Mouse (Mus musculus): ENCODE data around the gene Pex19. TPM values are rescaled to one million over a fixed set of nuclear protein-coding genes. Genes with fewer than 3 reads are reported as not detected.

Gene Pex19
- total and polyA plus RNA-seq, 2 experiments: 92.5 to 113 TPM

DNA sequence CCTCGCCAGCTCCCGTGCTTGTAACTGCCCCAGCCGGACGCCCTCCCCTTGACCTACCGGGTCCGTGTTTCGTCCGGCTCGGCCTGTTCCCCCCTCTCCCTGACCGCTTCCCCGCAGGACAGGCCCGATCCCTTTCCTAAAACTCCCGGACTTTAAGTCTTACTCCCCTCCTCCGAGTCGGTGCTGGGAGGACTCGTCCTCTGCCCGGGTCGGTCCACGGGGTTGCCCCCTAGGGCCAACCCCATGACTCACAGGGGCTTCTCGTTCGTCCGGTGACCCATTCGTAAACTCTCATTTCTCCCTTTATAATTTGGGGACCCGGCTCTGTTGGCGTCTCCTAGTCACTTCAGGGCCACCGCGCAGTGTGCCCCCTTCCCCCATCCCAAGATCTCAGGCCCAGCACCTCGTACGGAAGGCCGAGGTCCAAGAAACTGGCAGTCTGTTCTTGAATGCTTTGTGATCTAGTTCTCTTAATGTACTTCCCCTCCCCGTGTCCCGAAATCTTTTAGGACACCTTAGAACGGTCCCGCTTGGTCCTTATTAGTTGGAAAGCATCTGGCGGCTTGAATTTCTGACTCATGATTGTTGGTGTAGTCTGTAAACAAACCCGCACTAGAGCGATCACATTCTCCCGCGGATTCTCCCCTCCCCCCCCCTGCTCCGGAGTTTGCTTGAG is 21.9 kb downstream of the Pex19 start:
- TF ChIP-seq CTCF (IDR thresholded peaks at IDR 0.05; ENCODE audit: low read depth, low read length): no peak
- TF ChIP-seq POLR2A (IDR thresholded peaks at IDR 0.05; ENCODE audit: extremely low read depth, insufficient read depth, low read length): no peak
- Histone ChIP-seq H3K36me3 (ENCODE audit: control insufficient read depth, insufficient read depth, low read length) (peaks cover 20% of the 10 kb centered on the region), H3K4me3 (ENCODE audit: insufficient read depth, low read depth, low read length) (peak overlapping the region; percentile 93), H3K27ac (replicated peaks; ENCODE audit: insufficient read depth, low read depth, low read length) (peak overlapping the region; percentile 97), H3K27me3 (ENCODE audit: control insufficient read depth, insufficient read depth, low read length) (no peaks in the 10 kb centered on the region), H3K9ac (ENCODE audit: low read depth, low read length) (peak overlapping the region; percentile 97), H3K79me2 (ENCODE audit: control insufficient read depth, insufficient read depth, low read length) (peaks cover 22% of the 10 kb centered on the region; the same call in 1 of the 2 replicates), H3K4me1 (ENCODE audit: control insufficient read depth, insufficient read depth, low read length) (peaks cover 12% of the 10 kb centered on the region)
- WGBS: under 1% methylated on average over 37 of the region's 40 CpGs
- DNase-seq (ENCODE audit: extremely low read depth, low read depth, low spot score): peak; percentile 65

DNA sequence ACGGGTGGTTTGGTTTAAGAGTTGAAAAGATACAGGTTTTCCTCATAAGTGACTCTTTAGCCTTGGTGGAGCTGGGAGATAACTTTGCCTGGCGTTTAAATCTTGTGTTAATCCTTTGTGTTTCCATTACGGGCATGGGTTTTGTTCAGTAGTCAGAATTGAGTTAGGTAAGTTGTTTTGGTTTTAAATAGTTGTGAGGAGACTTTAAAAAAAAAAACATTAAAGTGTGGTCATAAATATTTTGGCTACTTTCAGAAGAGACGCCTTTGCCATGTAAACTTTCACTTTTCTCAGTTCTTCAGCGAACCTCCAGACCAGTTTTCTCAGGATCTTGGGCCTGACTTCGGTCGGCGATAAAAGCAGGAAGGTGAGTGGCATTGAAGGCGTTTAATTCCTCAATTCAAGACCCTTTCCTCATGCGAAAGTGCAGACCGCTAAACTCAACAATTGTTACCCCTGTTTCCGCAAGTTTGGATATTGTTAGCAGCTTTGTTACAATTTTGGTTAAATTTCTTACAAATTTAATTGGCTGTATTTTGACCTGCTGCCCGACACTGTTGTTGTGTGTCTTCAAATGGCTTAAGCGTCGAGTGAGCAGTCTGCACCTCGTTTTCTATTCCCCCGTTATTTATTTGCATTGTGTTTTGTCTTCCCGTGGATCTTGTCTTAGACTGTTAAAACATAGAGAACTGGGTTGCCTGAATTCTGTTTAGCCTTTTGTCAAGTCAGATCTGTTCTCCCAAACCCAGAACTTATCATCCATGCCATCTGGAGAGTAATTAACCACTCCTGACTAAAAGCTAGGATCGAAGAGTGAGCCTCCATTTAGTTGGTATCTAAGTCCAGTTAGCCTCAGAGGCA is 22.6 kb downstream of the Pex19 start:
- peak; percentile 49 for DNase-seq (ENCODE audit: extremely low read depth, low read depth, low spot score)
- H3K4me3 ChIP-seq (ENCODE audit: insufficient read depth, low read depth, low read length): peak overlapping the region; percentile 93
- WGBS: 6% methylated on average over 19 of the region's 19 CpGs
- H3K79me2 ChIP-seq (ENCODE audit: control insufficient read depth, insufficient read depth, low read length): peaks cover 26% of the 10 kb centered on the region; the same call in 1 of the 2 replicates
- TF ChIP-seq CTCF (IDR thresholded peaks at IDR 0.05; ENCODE audit: low read depth, low read length): no peak
- no peak for TF ChIP-seq POLR2A (IDR thresholded peaks at IDR 0.05; ENCODE audit: extremely low read depth, insufficient read depth, low read length)
- peaks cover 12% of the 10 kb centered on the region for H3K4me1 ChIP-seq (ENCODE audit: control insufficient read depth, insufficient read depth, low read length)
- peak overlapping the region; percentile 97 for H3K9ac ChIP-seq (ENCODE audit: low read depth, low read length)
- H3K27me3 ChIP-seq (ENCODE audit: control insufficient read depth, insufficient read depth, low read length): no peaks in the 10 kb centered on the region
- peak overlapping the region; percentile 97 for H3K27ac ChIP-seq (replicated peaks; ENCODE audit: insufficient read depth, low read depth, low read length)
- peaks cover 27% of the 10 kb centered on the region for H3K36me3 ChIP-seq (ENCODE audit: control insufficient read depth, insufficient read depth, low read length)

GRCm38 (mm10) chr1:172154536-172154935 is 28.0 kb downstream of the Pex19 start:
- no peak for DNase-seq (ENCODE audit: extremely low read depth, low read depth, low spot score)
- 86% methylated on average over 3 of the region's 3 CpGs for WGBS
- TF ChIP-seq POLR2A (IDR thresholded peaks at IDR 0.05; ENCODE audit: extremely low read depth, insufficient read depth, low read length) (no peak), CTCF (IDR thresholded peaks at IDR 0.05; ENCODE audit: low read depth, low read length) (no peak)
- Histone ChIP-seq H3K27me3 (ENCODE audit: control insufficient read depth, insufficient read depth, low read length) (no peaks in the 10 kb centered on the region), H3K9ac (ENCODE audit: low read depth, low read length) (no peak overlapping the region), H3K27ac (replicated peaks; ENCODE audit: insufficient read depth, low read depth, low read length) (no peak overlapping the region), H3K4me1 (ENCODE audit: control insufficient read depth, insufficient read depth, low read length) (peaks cover 19% of the 10 kb centered on the region), H3K4me3 (ENCODE audit: insufficient read depth, low read depth, low read length) (no peak overlapping the region), H3K36me3 (ENCODE audit: control insufficient read depth, insufficient read depth, low read length) (peaks cover 49% of the 10 kb centered on the region), H3K79me2 (ENCODE audit: control insufficient read depth, insufficient read depth, low read length) (peaks cover 31% of the 10 kb centered on the region; the same call in 1 of the 2 replicates)

DNA sequence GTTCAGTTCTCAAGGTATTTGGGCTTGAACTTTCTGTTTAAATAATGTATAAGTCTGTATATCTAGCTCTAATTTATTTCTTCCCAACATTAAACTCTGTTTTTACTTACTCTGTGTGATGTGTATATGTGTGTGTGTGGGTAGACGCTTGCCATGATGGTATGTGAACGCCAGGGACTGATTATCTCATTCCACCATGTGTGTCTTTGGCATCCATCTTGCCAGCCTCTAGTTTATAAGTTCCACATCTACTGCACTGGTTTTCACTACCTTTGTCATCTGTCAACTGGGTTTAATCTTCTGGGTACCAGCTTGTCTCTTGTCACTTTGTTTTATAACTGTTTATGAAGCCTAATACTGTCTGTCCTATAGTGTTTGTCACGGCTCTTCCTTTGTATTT is 29.0 kb downstream of the Pex19 start:
- no peaks in the 10 kb centered on the region for H3K27me3 ChIP-seq (ENCODE audit: control insufficient read depth, insufficient read depth, low read length)
- peaks cover 28% of the 10 kb centered on the region; the same call in 1 of the 2 replicates for H3K79me2 ChIP-seq (ENCODE audit: control insufficient read depth, insufficient read depth, low read length)
- no peak overlapping the region for H3K27ac ChIP-seq (replicated peaks; ENCODE audit: insufficient read depth, low read depth, low read length)
- no peak for DNase-seq (ENCODE audit: extremely low read depth, low read depth, low spot score)
- TF ChIP-seq CTCF (IDR thresholded peaks at IDR 0.05; ENCODE audit: low read depth, low read length) (no peak), POLR2A (IDR thresholded peaks at IDR 0.05; ENCODE audit: extremely low read depth, insufficient read depth, low read length) (no peak)
- 95% methylated on average over 3 of the region's 3 CpGs for WGBS
- H3K9ac ChIP-seq (ENCODE audit: low read depth, low read length): no peak overlapping the region
- H3K36me3 ChIP-seq (ENCODE audit: control insufficient read depth, insufficient read depth, low read length): peaks cover 44% of the 10 kb centered on the region
- H3K4me3 ChIP-seq (ENCODE audit: insufficient read depth, low read depth, low read length): no peak overlapping the region
- peaks cover 17% of the 10 kb centered on the region for H3K4me1 ChIP-seq (ENCODE audit: control insufficient read depth, insufficient read depth, low read length)

GRCm38 (mm10) chr1:172159970-172160369 is 33.4 kb downstream of the Pex19 start:
- H3K27ac ChIP-seq (replicated peaks; ENCODE audit: insufficient read depth, low read depth, low read length): no peak overlapping the region
- no peak overlapping the region for H3K4me3 ChIP-seq (ENCODE audit: insufficient read depth, low read depth, low read length)
- H3K79me2 ChIP-seq (ENCODE audit: control insufficient read depth, insufficient read depth, low read length): peaks cover 17% of the 10 kb centered on the region
- H3K36me3 ChIP-seq (ENCODE audit: control insufficient read depth, insufficient read depth, low read length): peaks cover 19% of the 10 kb centered on the region
- no peak for TF ChIP-seq POLR2A (IDR thresholded peaks at IDR 0.05; ENCODE audit: extremely low read depth, insufficient read depth, low read length)
- TF ChIP-seq CTCF (IDR thresholded peaks at IDR 0.05; ENCODE audit: low read depth, low read length): no peak
- WGBS: 15% methylated on average over 4 of the region's 4 CpGs
- peaks cover 35% of the 10 kb centered on the region for H3K4me1 ChIP-seq (ENCODE audit: control insufficient read depth, insufficient read depth, low read length)
- H3K9ac ChIP-seq (ENCODE audit: low read depth, low read length): no peak overlapping the region
- H3K27me3 ChIP-seq (ENCODE audit: control insufficient read depth, insufficient read depth, low read length): no peaks in the 10 kb centered on the region
- peak; percentile 36 for DNase-seq (ENCODE audit: extremely low read depth, low read depth, low spot score)

Measured in liver, adult 2 months (tissue).